Mouse (Mus musculus): ENCODE measurements around the gene Rpl7a. TPM values are rescaled to one million over a fixed set of nuclear protein-coding genes. Genes with fewer than 3 reads are reported as not detected.
A peak's percentile ranks its signal among the peaks of the same experiment; 100 is the strongest.
"Not testable (repeated sequence)": the region's sequence is repeated elsewhere in the genome, so short reads cannot be mapped to it uniquely, and the experiment has no call there.

The Rpl7a gene
- total RNA-seq (2021), result 100 to 1,000 TPM; 346 to 356 TPM
- long read RNA-seq, transcript Rpl7a-201 (8 exons, 914 nt), result major isoform, 46 of 83 reads
- long read RNA-seq, partial matches to known transcripts, result 30 of 83 reads
- long read RNA-seq, other reads (novel, unspliced or antisense), result 4 of 83 reads

GRCm38 (mm10) chr2:26910124-26910993, at the start of gene Rpl7a, which contains the start of gene Med22:
Gene Rpl7a, plus strand, starts transcription at chr2:26910764.
Gene Med22, minus strand, starts transcription at chr2:26910677.
- DNase-seq (ENCODE audit: low spot score in 2 of 2), result peak; percentile 100

- no peak for DNase-seq (ENCODE audit: low spot score in 2 of 2)
Measured at GRCm38 (mm10) chr2:26862856-26863255, 47.7 kb upstream of the Rpl7a start.

GRCm38 (mm10) chr2:26864879-26865278, 45.7 kb upstream of the Rpl7a start, which contains the start of gene Abo:
Gene Abo, minus strand, starts transcription at chr2:26864979.
- no peak for DNase-seq (ENCODE audit: low spot score in 2 of 2)

- DNase-seq (ENCODE audit: low spot score in 2 of 2), result no peak
Measured at GRCm38 (mm10) chr2:26870666-26871065, 39.9 kb upstream of the Rpl7a start.

- no peak for DNase-seq (ENCODE audit: low spot score in 2 of 2)
Measured at GRCm38 (mm10) chr2:26878571-26878970, 32.0 kb upstream of the Rpl7a start.

- not testable (repeated sequence) for DNase-seq (ENCODE audit: low spot score in 2 of 2)
Measured at GRCm38 (mm10) chr2:26885541-26885940, 25.0 kb upstream of the Rpl7a start.

- not testable (repeated sequence) for DNase-seq (ENCODE audit: low spot score in 2 of 2)
Measured at GRCm38 (mm10) chr2:26886170-26886569, 24.4 kb upstream of the Rpl7a start.

GRCm38 (mm10) chr2:26895898-26896297, 14.7 kb upstream of the Rpl7a start:
- DNase-seq (ENCODE audit: low spot score in 2 of 2), result no peak

- DNase-seq (ENCODE audit: low spot score in 2 of 2), result no peak
Measured at GRCm38 (mm10) chr2:26900731-26901130, 9.8 kb upstream of the Rpl7a start.

GRCm38 (mm10) chr2:26901834-26902400, 8.6 kb upstream of the Rpl7a start:
- DNase-seq (ENCODE audit: low spot score in 2 of 2), result no peak

- peak; percentile 88 to 90 for DNase-seq (ENCODE audit: low spot score in 2 of 2)
Measured at GRCm38 (mm10) chr2:26902467-26903220, 7.9 kb upstream of the Rpl7a start, which contains the start of gene Surf6. Gene Surf6, minus strand, starts transcription at chr2:26902879.

GRCm38 (mm10) chr2:26903311-26903710, 7.3 kb upstream of the Rpl7a start:
- DNase-seq (ENCODE audit: low spot score in 2 of 2), result no peak

GRCm38 (mm10) chr2:26905936-26906335, 4.6 kb upstream of the Rpl7a start:
- no peak for DNase-seq (ENCODE audit: low spot score in 2 of 2)

GRCm38 (mm10) chr2:26906431-26906830, 4.1 kb upstream of the Rpl7a start:
- DNase-seq (ENCODE audit: low spot score in 2 of 2), result no peak

- no peak for DNase-seq (ENCODE audit: low spot score in 2 of 2)
Measured at GRCm38 (mm10) chr2:26907109-26907508, 3.5 kb upstream of the Rpl7a start.

GRCm38 (mm10) chr2:26908710-26909386, 1.7 kb upstream of the Rpl7a start:
- DNase-seq (ENCODE audit: low spot score in 2 of 2), result no peak

- DNase-seq (ENCODE audit: low spot score in 2 of 2), result no peak
Measured at GRCm38 (mm10) chr2:26909387-26909784, 1.2 kb upstream of the Rpl7a start.

GRCm38 (mm10) chr2:26910994-26911765, 616 bp downstream of the Rpl7a start:
- DNase-seq (ENCODE audit: low spot score in 2 of 2), result peak; percentile 73 to 81

- DNase-seq (ENCODE audit: low spot score in 2 of 2), result no peak
Measured at GRCm38 (mm10) chr2:26912253-26912770, 1.7 kb downstream of the Rpl7a start.

Data from layer of hippocampus, postnatal 10 days (tissue).